Mouse (Mus musculus): ENCODE measurements around the gene Gtdc1. TPM values are rescaled to one million over a fixed set of nuclear protein-coding genes. Genes with fewer than 3 reads are reported as not detected.
A peak's percentile ranks its signal among the peaks of the same experiment; 100 is the strongest.

Gtdc1 gene
- polyA plus RNA-seq, 1 experiment = 6.3 TPM

DNA sequence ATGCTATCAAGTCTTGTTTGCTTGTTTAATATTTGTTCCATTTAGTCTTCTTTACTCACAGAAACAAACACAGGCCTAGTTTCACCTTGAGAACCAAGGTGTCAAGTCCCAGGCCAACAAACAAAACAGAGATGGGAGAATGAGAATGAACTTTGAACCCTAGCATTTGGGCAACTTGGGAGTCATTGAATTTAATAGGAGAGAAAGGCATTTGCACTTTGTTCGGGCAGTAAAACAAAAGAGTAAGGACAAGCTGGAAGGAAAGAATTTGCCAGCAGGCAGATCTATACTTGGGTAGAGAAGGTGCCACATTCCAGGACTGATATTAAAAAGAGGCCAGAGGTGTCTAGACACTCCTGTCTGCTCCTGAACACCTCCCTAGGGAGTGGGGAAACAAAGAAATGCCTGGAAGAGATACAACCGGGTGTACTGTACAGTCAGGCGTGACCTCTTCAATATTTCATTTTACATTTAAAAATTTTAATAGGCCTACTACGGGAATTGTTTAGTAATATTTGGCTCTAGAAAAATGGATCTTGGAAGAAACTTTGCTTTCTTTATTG, 24.3 kb upstream of the Gtdc1 start:
- Histone ChIP-seq H3K4me1 (ENCODE audit: control insufficient read depth, insufficient read depth, low read length) (no peaks in the 10 kb centered on the region; the same call in 1 of the 2 replicates), H3K27ac (ENCODE audit: control insufficient read depth, insufficient read depth, low read depth, low read length, poor library complexity) (no peak overlapping the region), H3K4me3 (replicated peaks; ENCODE audit: control insufficient read depth, low read depth, low read length) (no peak overlapping the region)
- TF ChIP-seq POLR2A (IDR thresholded peaks at IDR 0.05; ENCODE audit: borderline replicate concordance, control insufficient read depth, low read depth, low read length) (no peak), CTCF (IDR thresholded peaks at IDR 0.05; ENCODE audit: control insufficient read depth, insufficient read depth, low read length) (no peak)
- WGBS = 81% methylated on average over 4 of the region's 4 CpGs

DNA sequence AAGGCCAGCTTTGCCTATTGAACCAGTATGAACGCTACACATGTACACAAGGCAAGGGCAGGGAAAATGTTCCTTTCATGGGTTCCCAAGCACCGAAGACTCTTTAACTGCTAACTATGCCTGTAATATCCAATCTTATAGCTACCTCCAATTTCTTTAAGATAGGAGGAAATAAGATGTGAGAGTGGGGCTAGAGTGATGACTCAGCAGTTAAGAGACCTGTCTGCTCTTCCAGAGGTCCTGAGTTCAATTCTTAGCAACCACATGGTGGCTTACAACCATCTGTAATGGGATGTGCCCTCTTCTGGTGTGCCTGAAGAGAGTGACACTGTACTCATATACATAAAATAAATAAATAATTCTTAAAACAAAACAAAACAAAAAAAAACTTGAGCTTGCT, 17.2 kb upstream of the Gtdc1 start:
- H3K27ac ChIP-seq (ENCODE audit: control insufficient read depth, insufficient read depth, low read depth, low read length, poor library complexity) = no peak overlapping the region
- H3K4me1 ChIP-seq (ENCODE audit: control insufficient read depth, insufficient read depth, low read length) = no peaks in the 10 kb centered on the region
- 83% methylated on average over 2 of the region's 2 CpGs for WGBS
- TF ChIP-seq POLR2A (IDR thresholded peaks at IDR 0.05; ENCODE audit: borderline replicate concordance, control insufficient read depth, low read depth, low read length) (no peak), CTCF (IDR thresholded peaks at IDR 0.05; ENCODE audit: control insufficient read depth, insufficient read depth, low read length) (no peak)
- no peak overlapping the region for H3K4me3 ChIP-seq (replicated peaks; ENCODE audit: control insufficient read depth, low read depth, low read length)

DNA sequence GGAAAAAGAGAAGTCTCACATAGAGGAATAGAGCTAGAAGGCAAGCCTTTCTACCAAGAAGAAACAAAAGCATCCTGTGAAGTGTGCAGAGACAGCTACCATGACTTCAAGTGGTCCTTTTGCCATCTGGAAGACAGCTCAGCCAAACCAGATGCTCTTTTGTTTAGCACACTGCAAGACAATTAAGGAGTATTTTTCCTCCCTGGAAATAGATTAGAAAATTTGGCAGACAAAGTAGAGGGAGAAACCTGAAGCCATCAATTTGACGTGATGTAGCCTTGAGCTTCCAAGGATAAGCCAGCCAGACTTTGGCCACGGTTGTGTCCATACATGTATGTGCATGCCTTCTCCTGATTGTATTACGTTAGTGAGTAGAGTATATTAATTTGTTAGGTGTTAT, 3.5 kb upstream of the Gtdc1 start:
- TF ChIP-seq CTCF (IDR thresholded peaks at IDR 0.05; ENCODE audit: control insufficient read depth, insufficient read depth, low read length) (no peak), POLR2A (IDR thresholded peaks at IDR 0.05; ENCODE audit: borderline replicate concordance, control insufficient read depth, low read depth, low read length) (no peak)
- WGBS = 90% methylated on average over 3 of the region's 3 CpGs
- H3K4me1 ChIP-seq (ENCODE audit: control insufficient read depth, insufficient read depth, low read length) = no peaks in the 10 kb centered on the region

DNA sequence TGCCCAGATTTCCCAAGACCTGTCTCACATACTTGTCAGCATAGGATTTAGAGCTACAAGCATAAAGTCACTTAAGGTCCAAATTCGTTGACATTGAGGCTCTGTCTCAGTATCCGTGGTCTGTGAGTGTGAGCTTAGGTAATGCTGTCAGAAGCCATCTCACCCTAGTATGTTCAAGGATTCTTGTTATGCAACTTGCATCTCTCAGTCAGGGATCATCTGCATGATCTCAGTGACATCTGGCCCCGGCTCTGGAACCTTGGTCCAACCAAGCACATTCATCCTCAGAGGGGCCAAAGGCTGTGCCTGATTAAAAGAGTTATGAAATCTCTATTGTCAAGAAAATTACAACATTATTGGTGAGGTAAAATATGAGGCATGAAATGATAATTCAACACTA, 1.2 kb upstream of the Gtdc1 start:
- TF ChIP-seq CTCF (IDR thresholded peaks at IDR 0.05; ENCODE audit: control insufficient read depth, insufficient read depth, low read length) (no peak), POLR2A (IDR thresholded peaks at IDR 0.05; ENCODE audit: borderline replicate concordance, control insufficient read depth, low read depth, low read length) (no peak)
- Histone ChIP-seq H3K27ac (ENCODE audit: control insufficient read depth, insufficient read depth, low read depth, low read length, poor library complexity) (no peak overlapping the region), H3K4me1 (ENCODE audit: control insufficient read depth, insufficient read depth, low read length) (no peaks in the 10 kb centered on the region), H3K4me3 (replicated peaks; ENCODE audit: control insufficient read depth, low read depth, low read length) (no peak overlapping the region)
- 77% methylated on average over 3 of the region's 3 CpGs for WGBS

More for the DNA sequence above, 3.5 kb upstream of the Gtdc1 start:
- no peak overlapping the region for H3K27ac ChIP-seq (ENCODE audit: control insufficient read depth, insufficient read depth, low read depth, low read length, poor library complexity)
- H3K4me3 ChIP-seq (replicated peaks; ENCODE audit: control insufficient read depth, low read depth, low read length) = no peak overlapping the region

DNA sequence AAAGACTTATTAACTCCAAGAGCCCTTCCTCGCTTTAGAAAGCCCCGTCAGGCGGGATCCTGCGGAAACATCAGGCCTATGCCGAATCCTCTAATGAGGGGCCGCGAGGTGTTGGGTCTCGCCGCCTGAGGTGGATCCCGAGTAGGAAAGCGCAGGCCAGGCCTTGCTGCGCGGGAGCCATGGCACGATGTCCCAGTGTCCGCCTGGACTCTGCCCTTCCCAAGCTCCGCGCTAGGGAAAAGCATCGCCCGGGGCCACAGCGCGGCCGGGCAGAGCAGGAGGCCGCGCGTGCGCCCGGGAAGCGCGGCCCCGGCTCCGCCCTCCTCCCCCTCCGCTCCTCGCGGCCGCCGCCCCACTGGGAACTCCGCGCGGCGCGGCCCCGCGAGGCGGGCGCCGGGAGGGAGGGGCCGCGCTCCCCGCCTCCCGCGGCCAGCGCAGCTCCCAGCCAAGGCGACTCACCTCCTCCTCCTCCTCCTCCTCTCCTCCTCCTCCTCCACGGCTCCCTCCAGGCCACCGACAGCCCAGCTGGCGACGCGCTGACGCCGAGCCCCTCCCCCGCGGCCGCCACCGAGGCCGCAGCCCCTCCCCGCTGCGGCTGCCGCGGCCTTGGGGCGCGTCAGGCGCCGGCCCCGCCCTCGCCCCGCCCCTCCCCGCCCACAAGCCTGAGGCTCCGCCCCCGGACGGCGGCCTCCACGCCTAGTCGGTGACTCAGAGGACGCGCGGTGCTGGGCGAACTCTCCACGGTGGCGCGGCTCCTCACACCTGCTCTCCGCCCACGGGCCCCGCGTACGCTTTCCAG, 575 bp downstream of the Gtdc1 start:
- Histone ChIP-seq H3K4me3 (replicated peaks; ENCODE audit: control insufficient read depth, low read depth, low read length) (peak overlapping the region; percentile 94), H3K27ac (ENCODE audit: control insufficient read depth, insufficient read depth, low read depth, low read length, poor library complexity) (peak overlapping the region; percentile 96), H3K4me1 (ENCODE audit: control insufficient read depth, insufficient read depth, low read length) (no peaks in the 10 kb centered on the region)
- under 1% methylated on average over 78 of the region's 95 CpGs for whole genome bisulfite sequencing
- peak; percentile 62; the same call in 1 of the 2 replicates for TF ChIP-seq POLR2A (IDR thresholded peaks at IDR 0.05; ENCODE audit: borderline replicate concordance, control insufficient read depth, low read depth, low read length)
- TF ChIP-seq CTCF (IDR thresholded peaks at IDR 0.05; ENCODE audit: control insufficient read depth, insufficient read depth, low read length) = no peak

DNA sequence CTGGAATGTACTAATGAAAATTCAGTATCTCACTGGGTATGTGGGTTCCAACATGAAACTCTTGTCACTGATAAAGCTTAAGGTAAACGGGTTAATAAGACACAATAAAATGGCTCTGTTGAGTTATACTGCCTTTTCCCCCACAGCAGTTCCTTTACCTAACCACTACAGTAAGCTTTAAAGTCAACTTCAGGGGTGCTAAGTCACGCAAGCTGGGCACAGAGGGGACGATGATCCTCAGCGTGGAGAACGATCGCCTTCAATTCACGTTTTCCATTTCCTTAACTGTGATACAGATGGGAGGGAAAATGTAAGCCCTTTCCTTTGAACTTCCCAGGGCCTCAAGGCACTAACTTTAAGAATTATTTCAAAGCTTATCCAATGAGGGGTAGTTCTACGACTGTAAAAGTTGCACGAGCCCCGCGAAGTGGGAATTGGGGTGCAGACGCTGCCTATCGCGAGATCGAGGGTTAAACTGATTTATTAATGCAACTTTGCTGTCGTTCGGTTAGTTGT, 1.2 kb downstream of the Gtdc1 start:
- WGBS = under 1% methylated on average over 17 of the region's 17 CpGs
- peak overlapping the region; percentile 96 for H3K27ac ChIP-seq (ENCODE audit: control insufficient read depth, insufficient read depth, low read depth, low read length, poor library complexity)
- no peaks in the 10 kb centered on the region for H3K4me1 ChIP-seq (ENCODE audit: control insufficient read depth, insufficient read depth, low read length)
- TF ChIP-seq POLR2A (IDR thresholded peaks at IDR 0.05; ENCODE audit: borderline replicate concordance, control insufficient read depth, low read depth, low read length) (no peak), CTCF (IDR thresholded peaks at IDR 0.05; ENCODE audit: control insufficient read depth, insufficient read depth, low read length) (no peak)
- peak overlapping the region; percentile 94 for H3K4me3 ChIP-seq (replicated peaks; ENCODE audit: control insufficient read depth, low read depth, low read length)

DNA sequence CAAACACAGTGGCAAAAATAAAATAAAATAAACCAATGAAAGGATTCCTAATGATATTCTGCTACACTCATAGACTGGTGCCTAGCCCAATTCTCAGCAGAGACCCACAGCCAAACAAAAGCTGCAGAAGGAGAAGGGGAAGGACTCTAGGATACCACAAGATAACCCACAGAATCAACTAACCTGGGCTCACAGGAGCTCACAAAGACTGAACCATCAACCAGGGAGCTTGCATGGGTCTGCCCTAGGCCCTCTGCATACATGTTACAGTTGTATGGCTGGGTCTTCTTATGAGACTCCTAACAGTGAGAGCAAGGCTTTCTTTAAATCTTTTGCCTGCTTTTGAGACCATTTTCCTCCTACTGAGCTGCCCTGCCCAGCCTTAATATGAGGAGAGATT, 2.8 kb downstream of the Gtdc1 start:
- no peak for TF ChIP-seq CTCF (IDR thresholded peaks at IDR 0.05; ENCODE audit: control insufficient read depth, insufficient read depth, low read length)
- no peak for TF ChIP-seq POLR2A (IDR thresholded peaks at IDR 0.05; ENCODE audit: borderline replicate concordance, control insufficient read depth, low read depth, low read length)
- Histone ChIP-seq H3K27ac (ENCODE audit: control insufficient read depth, insufficient read depth, low read depth, low read length, poor library complexity) (no peak overlapping the region), H3K4me3 (replicated peaks; ENCODE audit: control insufficient read depth, low read depth, low read length) (no peak overlapping the region), H3K4me1 (ENCODE audit: control insufficient read depth, insufficient read depth, low read length) (no peaks in the 10 kb centered on the region)

DNA sequence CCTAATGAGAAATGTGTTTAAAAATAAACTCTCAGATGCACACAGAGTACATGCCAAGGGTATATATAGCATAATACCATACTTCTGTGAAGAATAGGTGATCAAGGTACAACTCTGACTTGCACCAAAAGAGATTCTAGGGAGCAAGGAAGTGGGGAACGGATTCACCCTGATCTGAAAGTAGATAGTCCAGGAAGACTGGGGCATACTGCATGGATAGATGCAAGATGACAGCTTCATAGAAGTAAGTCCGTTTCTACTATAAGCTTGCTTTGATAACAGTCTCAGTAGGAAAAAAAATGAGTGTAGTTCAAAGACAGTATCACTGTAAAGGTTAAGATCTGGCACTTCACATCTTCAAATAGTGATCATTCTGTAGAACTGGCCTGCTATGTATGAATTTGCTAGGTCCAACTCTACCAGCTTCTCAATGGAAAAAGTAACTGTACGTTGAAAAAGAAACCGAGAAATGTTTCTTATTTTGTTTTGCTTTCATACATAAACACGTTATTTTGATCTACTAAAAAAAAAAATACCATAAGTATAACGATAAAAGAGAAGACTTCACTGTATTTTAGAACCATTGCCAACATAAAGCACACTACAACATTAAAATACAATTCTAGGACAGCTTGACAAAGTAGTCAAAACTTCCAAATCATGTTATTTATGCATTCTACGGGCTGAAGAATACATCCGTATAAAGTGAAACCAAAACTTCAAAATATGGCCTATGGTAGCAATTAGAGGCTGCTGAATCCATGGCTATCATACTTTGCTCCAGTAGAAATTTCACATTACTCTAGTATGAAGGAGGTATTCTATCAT, 4.2 kb downstream of the Gtdc1 start:
- no peak for TF ChIP-seq CTCF (IDR thresholded peaks at IDR 0.05; ENCODE audit: control insufficient read depth, insufficient read depth, low read length)
- Histone ChIP-seq H3K4me3 (replicated peaks; ENCODE audit: control insufficient read depth, low read depth, low read length) (no peak overlapping the region), H3K27ac (ENCODE audit: control insufficient read depth, insufficient read depth, low read depth, low read length, poor library complexity) (no peak overlapping the region), H3K4me1 (ENCODE audit: control insufficient read depth, insufficient read depth, low read length) (no peaks in the 10 kb centered on the region)
- 32% methylated on average over 8 of the region's 8 CpGs for WGBS
